Mouse (Mus musculus): ENCODE results near the gene Kif21b. TPM values are rescaled to one million over a fixed set of nuclear protein-coding genes. Genes with fewer than 3 reads are reported as not detected.

Gene Kif21b
- polyA plus RNA-seq, 1 experiment from 2014 or later: 2.8 TPM

DNA sequence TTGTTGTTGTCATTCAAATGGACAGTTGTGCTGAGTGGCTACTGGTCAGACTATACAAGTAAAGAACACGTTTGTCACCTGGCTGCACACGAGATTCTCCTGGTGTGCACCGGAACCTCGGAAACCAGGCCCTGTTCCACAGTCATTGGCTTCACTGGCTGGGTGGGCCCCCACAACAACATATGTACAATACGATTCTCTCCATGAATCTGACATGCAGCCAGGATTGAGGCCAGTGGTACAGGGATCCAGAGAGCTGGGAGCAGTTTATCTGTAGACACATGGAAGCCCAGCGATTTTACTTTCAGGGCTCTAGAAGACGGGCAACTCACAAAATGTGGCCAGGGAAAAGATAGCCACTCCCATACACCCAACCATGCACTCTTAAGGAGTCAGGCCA, 27.5 kb upstream of the Kif21b start:
- H3K4me1 ChIP-seq (ENCODE audit: control insufficient read depth, insufficient read depth, low read length): no peaks in the 10 kb centered on the region
- H3K9ac ChIP-seq (ENCODE audit: low read depth, low read length): no peak overlapping the region
- H3K27me3 ChIP-seq (replicated peaks; ENCODE audit: control insufficient read depth, insufficient read depth, low read length): no peaks in the 10 kb centered on the region
- WGBS: 73% methylated on average over 7 of the region's 7 CpGs
- H3K27ac ChIP-seq (replicated peaks; ENCODE audit: low read depth, low read length): no peak overlapping the region
- no peak for ATAC-seq (ENCODE audit: low read depth)
- H3K36me3 ChIP-seq (ENCODE audit: control insufficient read depth, insufficient read depth, low read length): no peaks in the 10 kb centered on the region
- no peaks in the 10 kb centered on the region for H3K9me3 ChIP-seq (ENCODE audit: control insufficient read depth, low read length)
- no peak overlapping the region for H3K4me3 ChIP-seq (ENCODE audit: low read depth, low read length)
- no peak overlapping the region for H3K4me2 ChIP-seq (ENCODE audit: low read depth, low read length)
- DNase-seq (ENCODE audit: low spot score): no peak

DNA sequence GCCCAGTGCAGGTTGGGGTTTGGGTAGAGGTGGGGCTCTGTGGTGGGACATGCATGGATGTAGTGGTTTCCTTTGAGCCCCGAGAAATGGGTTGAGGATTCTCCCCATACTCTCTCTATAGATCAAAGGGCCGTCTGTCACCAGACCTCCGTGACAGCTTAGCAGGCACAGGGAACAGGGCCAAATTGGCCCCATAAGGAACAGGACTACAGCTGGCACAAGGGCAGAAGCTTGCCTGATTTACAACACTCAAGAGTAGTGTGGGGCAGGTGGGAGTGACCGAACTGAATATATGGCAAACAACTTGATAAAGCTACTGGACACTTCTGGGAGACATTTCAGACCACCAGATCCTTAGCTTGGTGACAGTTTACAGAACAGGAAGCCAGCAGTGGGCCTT, 26.4 kb upstream of the Kif21b start:
- 39% methylated on average over 4 of the region's 4 CpGs for WGBS

DNA sequence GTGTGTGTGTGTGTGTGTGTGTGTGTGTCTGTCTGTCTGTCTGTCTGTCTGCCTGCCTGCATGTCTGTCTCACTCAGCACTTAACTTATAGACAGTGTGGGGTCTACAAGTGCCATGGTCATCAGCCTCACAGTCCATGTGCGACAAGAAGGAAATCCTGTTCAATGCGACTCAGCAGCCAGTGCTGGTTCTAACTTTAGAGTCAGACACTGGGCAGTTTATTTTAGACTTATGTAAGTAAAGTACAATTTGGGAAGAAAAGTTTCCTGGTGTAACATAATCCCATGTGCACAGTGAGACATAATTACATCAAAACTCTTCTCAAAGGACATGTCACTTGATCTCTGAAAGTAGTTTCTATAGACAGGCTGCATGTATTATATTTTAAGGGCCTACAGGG, 21.7 kb upstream of the Kif21b start:
- no peak overlapping the region for H3K4me3 ChIP-seq (ENCODE audit: low read depth, low read length)
- H3K4me2 ChIP-seq (ENCODE audit: low read depth, low read length): no peak overlapping the region
- no peaks in the 10 kb centered on the region for H3K27me3 ChIP-seq (replicated peaks; ENCODE audit: control insufficient read depth, insufficient read depth, low read length)
- WGBS: 74% methylated on average over 2 of the region's 2 CpGs
- H3K9ac ChIP-seq (ENCODE audit: low read depth, low read length): no peak overlapping the region
- ATAC-seq (ENCODE audit: low read depth): no peak
- H3K4me1 ChIP-seq (ENCODE audit: control insufficient read depth, insufficient read depth, low read length): no peaks in the 10 kb centered on the region
- no peaks in the 10 kb centered on the region for H3K36me3 ChIP-seq (ENCODE audit: control insufficient read depth, insufficient read depth, low read length)
- H3K27ac ChIP-seq (replicated peaks; ENCODE audit: low read depth, low read length): no peak overlapping the region
- no peak for DNase-seq (ENCODE audit: low spot score)
- no peaks in the 10 kb centered on the region for H3K9me3 ChIP-seq (ENCODE audit: control insufficient read depth, low read length)

More for the DNA sequence above, 26.4 kb upstream of the Kif21b start:
- no peaks in the 10 kb centered on the region for H3K9me3 ChIP-seq (ENCODE audit: control insufficient read depth, low read length)
- no peak overlapping the region for H3K4me3 ChIP-seq (ENCODE audit: low read depth, low read length)
- no peaks in the 10 kb centered on the region for H3K4me1 ChIP-seq (ENCODE audit: control insufficient read depth, insufficient read depth, low read length)
- H3K27me3 ChIP-seq (replicated peaks; ENCODE audit: control insufficient read depth, insufficient read depth, low read length): no peaks in the 10 kb centered on the region
- no peak overlapping the region for H3K4me2 ChIP-seq (ENCODE audit: low read depth, low read length)
- H3K9ac ChIP-seq (ENCODE audit: low read depth, low read length): no peak overlapping the region
- peak; percentile 23; the same call in 1 of the 2 replicates for ATAC-seq (ENCODE audit: low read depth)
- DNase-seq (ENCODE audit: low spot score): peak; percentile 29
- H3K36me3 ChIP-seq (ENCODE audit: control insufficient read depth, insufficient read depth, low read length): no peaks in the 10 kb centered on the region
- H3K27ac ChIP-seq (replicated peaks; ENCODE audit: low read depth, low read length): no peak overlapping the region

DNA sequence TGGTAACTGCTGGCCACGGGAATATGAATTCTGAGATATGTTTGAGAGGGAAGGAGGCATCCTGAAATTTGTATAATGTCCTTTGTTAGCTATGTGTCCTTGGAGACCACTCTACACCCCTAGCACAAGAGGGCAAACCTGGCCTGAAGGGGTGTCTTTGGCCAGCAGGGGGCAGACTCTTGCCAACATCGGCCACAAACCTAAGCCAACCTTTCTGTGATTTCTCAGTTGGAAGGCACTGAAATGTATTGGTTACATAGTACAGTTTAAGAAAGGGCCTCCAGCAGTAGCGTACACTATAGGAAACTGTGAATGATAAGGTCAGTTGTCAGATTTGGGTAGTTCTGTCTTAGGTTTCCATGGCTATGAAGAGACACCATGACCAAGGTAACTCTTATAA, 15.0 kb upstream of the Kif21b start:
- 0 out of 2 replicates have a peak, but pooled peaks cover 5% of the 10 kb centered on the region for H3K4me1 ChIP-seq (ENCODE audit: control insufficient read depth, insufficient read depth, low read length)
- ATAC-seq (ENCODE audit: low read depth) (no peak), DNase-seq (ENCODE audit: low spot score) (peak; percentile 56)
- 24% methylated on average over 3 of the region's 3 CpGs for WGBS
- no peaks in the 10 kb centered on the region for H3K27me3 ChIP-seq (replicated peaks; ENCODE audit: control insufficient read depth, insufficient read depth, low read length)
- no peaks in the 10 kb centered on the region for H3K9me3 ChIP-seq (ENCODE audit: control insufficient read depth, low read length)
- no peaks in the 10 kb centered on the region for H3K36me3 ChIP-seq (ENCODE audit: control insufficient read depth, insufficient read depth, low read length)
- H3K4me2 ChIP-seq (ENCODE audit: low read depth, low read length): no peak overlapping the region
- H3K27ac ChIP-seq (replicated peaks; ENCODE audit: low read depth, low read length): no peak overlapping the region
- H3K4me3 ChIP-seq (ENCODE audit: low read depth, low read length): no peak overlapping the region
- H3K9ac ChIP-seq (ENCODE audit: low read depth, low read length): no peak overlapping the region

DNA sequence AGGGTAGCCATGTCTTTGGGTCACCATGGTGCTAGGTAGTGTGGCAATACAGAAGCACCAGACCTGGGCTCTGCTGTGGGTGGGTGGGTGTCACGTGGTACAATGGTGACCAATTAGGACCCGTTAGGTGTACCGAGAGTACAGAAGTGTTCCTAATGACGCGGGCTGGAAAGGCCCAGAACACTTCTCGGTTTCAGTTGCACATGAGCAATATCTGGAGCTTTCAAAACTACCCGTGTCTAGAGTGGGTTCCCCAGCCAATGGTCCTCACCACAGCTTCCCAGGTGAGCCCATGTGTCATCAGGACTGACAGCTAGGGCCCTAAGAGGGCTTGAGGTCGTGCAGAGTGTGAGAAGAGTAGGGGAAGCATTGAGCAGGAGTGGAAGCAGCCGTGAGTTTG, 14.1 kb upstream of the Kif21b start:
- Histone ChIP-seq H3K27ac (replicated peaks; ENCODE audit: low read depth, low read length) (no peak overlapping the region), H3K27me3 (replicated peaks; ENCODE audit: control insufficient read depth, insufficient read depth, low read length) (no peaks in the 10 kb centered on the region), H3K4me2 (ENCODE audit: low read depth, low read length) (no peak overlapping the region), H3K9ac (ENCODE audit: low read depth, low read length) (no peak overlapping the region), H3K4me1 (ENCODE audit: control insufficient read depth, insufficient read depth, low read length) (0 out of 2 replicates have a peak, but pooled peaks cover 5% of the 10 kb centered on the region), H3K36me3 (ENCODE audit: control insufficient read depth, insufficient read depth, low read length) (no peaks in the 10 kb centered on the region), H3K4me3 (ENCODE audit: low read depth, low read length) (no peak overlapping the region), H3K9me3 (ENCODE audit: control insufficient read depth, low read length) (no peaks in the 10 kb centered on the region)
- WGBS: 82% methylated on average over 9 of the region's 9 CpGs
- no peak for DNase-seq (ENCODE audit: low spot score)
- no peak for ATAC-seq (ENCODE audit: low read depth)

DNA sequence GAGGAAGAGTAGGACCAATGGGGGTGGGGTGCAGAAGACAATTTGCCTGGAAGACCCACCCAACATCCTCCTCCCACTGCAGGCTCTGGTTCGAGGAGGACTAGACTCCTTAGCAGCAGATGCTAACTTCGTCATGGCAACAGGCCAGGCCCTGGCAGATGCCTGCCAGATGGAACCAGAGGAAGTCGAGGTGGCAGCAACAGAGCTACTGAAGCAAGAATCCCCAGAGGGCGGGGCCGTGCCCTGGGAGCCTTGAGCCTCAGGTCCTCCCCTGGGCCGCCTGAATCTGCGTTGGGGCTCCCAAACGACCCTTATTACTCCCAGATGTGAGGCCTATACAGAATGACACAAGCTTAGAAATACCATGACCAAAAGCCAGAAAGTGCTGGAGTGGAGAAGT, 12.3 kb upstream of the Kif21b start:
- no peaks in the 10 kb centered on the region for H3K27me3 ChIP-seq (replicated peaks; ENCODE audit: control insufficient read depth, insufficient read depth, low read length)
- H3K9me3 ChIP-seq (ENCODE audit: control insufficient read depth, low read length): no peaks in the 10 kb centered on the region
- ATAC-seq (ENCODE audit: low read depth) (peak; percentile 44), DNase-seq (ENCODE audit: low spot score) (peak; percentile 76)
- H3K4me3 ChIP-seq (ENCODE audit: low read depth, low read length): no peak overlapping the region
- H3K4me1 ChIP-seq (ENCODE audit: control insufficient read depth, insufficient read depth, low read length): 0 out of 2 replicates have a peak, but pooled peaks cover 5% of the 10 kb centered on the region
- H3K27ac ChIP-seq (replicated peaks; ENCODE audit: low read depth, low read length): no peak overlapping the region
- H3K4me2 ChIP-seq (ENCODE audit: low read depth, low read length): no peak overlapping the region
- WGBS: 16% methylated on average over 8 of the region's 8 CpGs
- no peaks in the 10 kb centered on the region for H3K36me3 ChIP-seq (ENCODE audit: control insufficient read depth, insufficient read depth, low read length)
- no peak overlapping the region for H3K9ac ChIP-seq (ENCODE audit: low read depth, low read length)

DNA sequence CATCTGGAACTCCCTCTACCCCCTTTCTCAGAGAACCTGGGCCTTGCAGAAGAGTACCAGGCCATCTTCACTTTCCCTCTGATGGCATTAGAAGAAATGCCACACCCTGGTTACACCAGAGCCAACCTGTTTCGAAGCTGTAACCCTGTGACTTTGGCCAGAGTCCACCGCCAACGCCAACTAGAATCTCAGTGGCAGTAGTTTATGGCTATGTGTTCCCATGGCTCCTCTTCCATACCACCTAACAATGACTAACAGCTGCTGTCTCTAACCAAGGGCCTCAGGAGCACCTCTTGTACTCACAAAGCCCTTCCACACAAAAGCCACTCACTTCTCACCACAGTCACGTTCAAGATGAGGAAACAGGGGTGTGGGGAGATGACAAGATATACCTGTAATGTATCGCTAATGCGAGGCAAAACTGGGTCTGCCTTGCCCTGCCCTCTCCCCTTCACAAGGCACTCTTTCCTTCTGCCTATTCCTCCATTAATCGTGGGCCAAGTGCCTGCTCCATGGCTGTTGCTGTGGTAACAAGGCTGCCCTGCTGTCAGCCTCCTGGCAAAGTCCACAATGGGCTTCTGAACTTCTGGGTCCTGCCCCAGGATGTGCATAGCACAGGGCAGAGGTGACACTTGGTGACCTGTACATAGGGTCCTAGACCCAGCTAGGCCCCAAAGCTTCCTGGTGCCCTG, 11.5 kb upstream of the Kif21b start:
- no peak overlapping the region for H3K27ac ChIP-seq (replicated peaks; ENCODE audit: low read depth, low read length)
- 78% methylated on average over 7 of the region's 7 CpGs for WGBS

DNA sequence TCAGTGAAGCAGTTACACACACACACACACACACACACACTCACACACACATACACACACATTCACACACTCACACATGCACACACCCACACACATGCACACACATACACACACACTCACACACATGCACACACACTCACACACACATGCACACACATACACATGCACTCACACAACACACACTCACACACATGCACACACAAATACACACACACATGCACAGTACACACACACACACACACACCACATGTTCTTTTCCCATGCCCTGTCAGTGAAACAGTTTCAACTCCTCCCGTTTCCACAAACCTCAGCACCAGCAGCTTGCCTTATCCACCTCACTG, 11.0 kb upstream of the Kif21b start:
- Histone ChIP-seq H3K36me3 (ENCODE audit: control insufficient read depth, insufficient read depth, low read length) (no peaks in the 10 kb centered on the region), H3K9me3 (ENCODE audit: control insufficient read depth, low read length) (no peaks in the 10 kb centered on the region), H3K4me3 (ENCODE audit: low read depth, low read length) (no peak overlapping the region), H3K9ac (ENCODE audit: low read depth, low read length) (no peak overlapping the region), H3K4me1 (ENCODE audit: control insufficient read depth, insufficient read depth, low read length) (0 out of 2 replicates have a peak, but pooled peaks cover 5% of the 10 kb centered on the region), H3K27me3 (replicated peaks; ENCODE audit: control insufficient read depth, insufficient read depth, low read length) (no peaks in the 10 kb centered on the region), H3K4me2 (ENCODE audit: low read depth, low read length) (no peak overlapping the region), H3K27ac (replicated peaks; ENCODE audit: low read depth, low read length) (no peak overlapping the region)
- 67% methylated on average over 1 of the region's 1 CpGs for WGBS
- ATAC-seq (ENCODE audit: low read depth): no peak
- no peak for DNase-seq (ENCODE audit: low spot score)

More for the DNA sequence above, 11.5 kb upstream of the Kif21b start:
- no peaks in the 10 kb centered on the region for H3K27me3 ChIP-seq (replicated peaks; ENCODE audit: control insufficient read depth, insufficient read depth, low read length)
- no peak for DNase-seq (ENCODE audit: low spot score)
- no peak overlapping the region for H3K4me2 ChIP-seq (ENCODE audit: low read depth, low read length)
- H3K36me3 ChIP-seq (ENCODE audit: control insufficient read depth, insufficient read depth, low read length): no peaks in the 10 kb centered on the region
- no peak overlapping the region for H3K4me3 ChIP-seq (ENCODE audit: low read depth, low read length)
- H3K9me3 ChIP-seq (ENCODE audit: control insufficient read depth, low read length): no peaks in the 10 kb centered on the region
- no peak overlapping the region for H3K9ac ChIP-seq (ENCODE audit: low read depth, low read length)
- 0 out of 2 replicates have a peak, but pooled peaks cover 5% of the 10 kb centered on the region for H3K4me1 ChIP-seq (ENCODE audit: control insufficient read depth, insufficient read depth, low read length)
- ATAC-seq (ENCODE audit: low read depth): no peak

DNA sequence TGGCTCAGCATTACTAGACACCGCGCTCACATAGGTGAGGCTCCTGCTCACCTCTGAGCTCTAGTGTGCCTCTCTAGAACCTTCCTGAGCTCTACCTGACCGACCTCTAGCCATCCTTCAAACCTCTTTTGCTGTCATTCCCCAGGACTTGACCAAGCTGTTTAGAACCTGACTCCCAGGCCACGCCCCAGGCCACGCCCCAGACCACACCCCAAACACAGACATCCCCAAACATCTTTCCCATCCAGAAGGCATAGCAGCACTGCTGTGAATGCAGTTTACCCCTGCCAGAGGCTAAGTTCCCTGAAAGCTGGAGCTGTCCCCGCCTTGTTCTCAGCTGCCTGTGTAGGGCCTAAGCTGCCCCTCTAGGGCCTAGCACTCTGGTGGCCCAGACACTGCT, 10.4 kb upstream of the Kif21b start:
- Histone ChIP-seq H3K9me3 (ENCODE audit: control insufficient read depth, low read length) (no peaks in the 10 kb centered on the region), H3K27me3 (replicated peaks; ENCODE audit: control insufficient read depth, insufficient read depth, low read length) (no peaks in the 10 kb centered on the region), H3K9ac (ENCODE audit: low read depth, low read length) (no peak overlapping the region), H3K27ac (replicated peaks; ENCODE audit: low read depth, low read length) (no peak overlapping the region), H3K36me3 (ENCODE audit: control insufficient read depth, insufficient read depth, low read length) (no peaks in the 10 kb centered on the region), H3K4me2 (ENCODE audit: low read depth, low read length) (no peak overlapping the region), H3K4me1 (ENCODE audit: control insufficient read depth, insufficient read depth, low read length) (0 out of 2 replicates have a peak, but pooled peaks cover 5% of the 10 kb centered on the region), H3K4me3 (ENCODE audit: low read depth, low read length) (no peak overlapping the region)
- ATAC-seq (ENCODE audit: low read depth): no peak
- DNase-seq (ENCODE audit: low spot score): no peak
- 45% methylated on average over 6 of the region's 6 CpGs for WGBS
